Mouse (Mus musculus) right cerebral cortex, postnatal 36 days (tissue): ENCODE results near the gene Jph2.

Source experiments
- DNase-seq, 2 experiments: peaks; one replicate each; pipeline ENCODE4 v3.0.0; 2022; ENCODE audit warnings: low spot score in 2 of 2, mixed read lengths in 1 of 2

Gene Jph2

GRCm38 (mm10) chr2:163397905-163398304, at the start of gene Jph2:
Jph2 (minus strand) TSS chr2:163397993.
- DNase-seq, result no peak

DNA sequence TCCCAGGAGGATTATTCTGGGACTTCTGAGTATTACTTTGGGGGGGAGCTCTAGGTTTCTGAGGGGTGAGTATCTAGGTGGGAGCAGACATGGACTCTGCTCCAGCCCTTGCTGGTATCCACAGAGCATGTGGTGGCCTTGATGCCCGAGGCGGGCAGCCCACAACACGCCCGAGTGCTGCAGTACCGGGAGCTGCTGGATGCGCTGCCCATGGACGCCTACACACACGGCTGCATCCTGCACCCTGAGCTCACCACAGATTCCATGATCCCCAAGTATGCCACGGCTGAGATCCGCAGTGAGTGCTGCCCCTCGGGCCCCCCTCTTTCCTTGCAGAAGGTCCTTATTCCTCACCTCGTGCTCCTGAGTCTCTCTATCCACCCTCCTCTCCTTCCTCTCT, 49.6 kb upstream of the Jph2 start:
- DNase-seq, result no peak

DNA sequence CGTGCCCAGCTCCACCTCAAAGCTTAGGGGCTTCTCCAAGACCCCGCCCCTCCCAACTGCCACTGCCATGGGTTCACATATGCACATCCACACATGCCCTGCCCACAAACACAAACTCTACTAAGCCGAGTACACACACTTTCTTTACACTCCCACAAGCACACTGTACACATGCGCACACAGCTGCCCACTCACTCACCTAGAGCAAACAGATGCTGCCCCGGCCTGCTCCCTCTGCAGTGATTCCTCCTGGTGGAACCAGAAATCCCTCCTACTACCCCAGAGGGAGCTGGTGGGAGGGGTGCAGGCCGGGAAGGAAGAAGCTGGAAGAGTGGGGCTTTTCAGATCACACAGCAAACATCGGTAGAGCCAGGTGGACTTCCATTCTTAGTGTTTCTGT, 46.2 kb upstream of the Jph2 start:
- DNase-seq, result no peak

DNA sequence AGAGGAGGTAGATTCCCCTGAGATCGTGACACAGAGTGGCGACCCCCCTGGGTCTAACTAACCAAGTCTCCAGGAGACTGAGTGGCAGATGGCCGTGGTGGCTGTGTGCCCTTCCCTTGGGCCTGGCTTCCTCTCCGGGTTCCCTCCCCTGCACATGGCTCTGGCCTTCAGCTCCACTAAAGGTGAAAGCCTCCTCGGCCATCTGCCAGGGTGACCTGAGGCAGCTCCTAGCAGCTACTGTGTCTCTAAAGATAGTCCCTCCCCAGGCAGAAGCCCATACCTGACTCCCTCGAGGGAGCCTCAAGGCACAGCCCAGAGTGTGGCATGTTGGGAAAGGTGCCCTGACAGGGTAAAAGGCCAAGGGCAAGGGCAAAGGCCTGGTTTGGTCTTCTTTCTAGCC, 45.8 kb upstream of the Jph2 start:
- no peak for DNase-seq

- no peak for DNase-seq
Measured at GRCm38 (mm10) chr2:163439488-163439887, 41.7 kb upstream of the Jph2 start.

DNA sequence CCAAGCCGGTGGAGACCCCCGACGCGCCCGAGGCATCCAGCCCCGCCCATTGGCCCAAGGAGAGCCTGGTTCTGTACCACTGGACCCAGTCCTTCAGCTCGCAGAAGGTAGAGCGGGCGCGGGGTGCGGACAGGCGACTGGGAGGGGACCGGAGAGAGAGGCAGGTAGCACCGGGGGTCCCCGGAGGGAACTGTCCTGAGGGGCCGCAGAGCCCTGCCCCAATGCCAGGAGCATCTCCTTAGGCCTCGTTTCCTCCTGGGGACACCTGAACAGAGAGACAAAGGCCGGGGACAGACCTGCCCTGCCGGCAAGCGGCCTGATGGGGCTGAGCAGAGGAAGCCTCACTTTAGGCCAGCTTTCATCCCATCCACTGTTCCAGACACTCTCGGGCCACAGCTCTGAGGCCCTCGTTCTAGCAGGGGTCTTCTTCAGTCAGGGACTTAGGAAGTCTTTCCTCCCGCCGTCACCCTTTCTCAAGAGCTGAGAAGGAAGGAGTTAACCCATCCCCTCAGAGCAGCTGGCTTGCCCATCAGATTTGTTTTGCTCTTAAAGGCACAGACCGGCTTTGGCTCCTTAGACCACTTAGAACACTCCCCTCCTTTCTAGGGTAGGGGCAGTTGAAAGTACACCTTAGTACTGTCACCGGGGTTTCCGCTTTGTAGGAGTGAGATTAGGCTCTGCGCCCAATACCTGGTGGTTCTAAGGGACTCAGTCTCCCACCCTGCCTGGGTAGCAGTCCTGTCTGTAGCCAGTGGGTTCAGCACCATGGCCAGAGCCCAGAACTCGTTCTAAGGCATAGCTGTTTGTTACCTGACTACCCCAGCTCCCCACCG, 41.0 kb upstream of the Jph2 start:
- no peak for DNase-seq

- peak; percentile 74 to 75 for DNase-seq
Measured at GRCm38 (mm10) chr2:163438246-163438618, 40.4 kb upstream of the Jph2 start, which contains the start of gene Gdap1l1. Gdap1l1 (plus strand) TSS chr2:163438476.

GRCm38 (mm10) chr2:163437800-163438199, 40.0 kb upstream of the Jph2 start:
- no peak for DNase-seq

DNA sequence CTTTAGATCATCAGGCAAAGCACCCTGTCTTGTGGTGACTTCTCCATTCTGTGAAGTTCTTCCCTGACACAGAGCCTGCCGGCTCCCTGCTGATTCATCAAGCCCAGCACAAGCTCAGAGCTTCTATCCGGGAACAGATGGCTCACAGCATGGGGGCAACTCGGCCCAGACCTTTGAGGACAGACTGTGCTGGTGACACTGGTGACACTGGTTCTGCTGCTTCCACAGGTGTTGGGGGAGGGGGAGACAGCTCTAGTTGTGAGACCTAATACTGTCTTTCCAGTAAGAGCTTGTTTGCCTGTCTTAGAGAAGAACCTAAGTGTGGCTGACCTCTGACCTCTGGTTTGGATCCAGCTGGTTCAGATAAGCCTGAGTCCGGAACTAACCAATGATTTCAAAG, 36.2 kb upstream of the Jph2 start:
- DNase-seq, result no peak

DNA sequence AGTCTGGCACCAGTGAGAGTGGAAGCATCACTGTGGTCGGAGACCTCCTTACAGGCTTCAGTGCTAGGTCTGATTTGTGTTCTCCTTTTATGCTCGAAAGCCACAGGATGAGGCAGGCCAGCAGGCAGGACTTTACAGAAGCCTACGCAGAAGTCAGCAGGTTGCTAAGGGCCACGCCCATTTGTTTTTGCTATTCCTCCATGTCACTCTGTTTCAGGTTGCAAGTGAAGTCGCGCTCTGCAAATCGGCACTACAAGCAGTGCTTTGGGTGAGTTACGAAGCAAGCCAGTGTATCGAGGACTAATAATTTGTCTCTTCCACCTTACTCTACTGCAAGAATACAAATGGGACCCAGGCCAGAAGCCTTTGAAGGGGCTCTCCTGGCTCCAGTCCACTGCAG, 33.5 kb upstream of the Jph2 start:
- DNase-seq, result no peak

DNA sequence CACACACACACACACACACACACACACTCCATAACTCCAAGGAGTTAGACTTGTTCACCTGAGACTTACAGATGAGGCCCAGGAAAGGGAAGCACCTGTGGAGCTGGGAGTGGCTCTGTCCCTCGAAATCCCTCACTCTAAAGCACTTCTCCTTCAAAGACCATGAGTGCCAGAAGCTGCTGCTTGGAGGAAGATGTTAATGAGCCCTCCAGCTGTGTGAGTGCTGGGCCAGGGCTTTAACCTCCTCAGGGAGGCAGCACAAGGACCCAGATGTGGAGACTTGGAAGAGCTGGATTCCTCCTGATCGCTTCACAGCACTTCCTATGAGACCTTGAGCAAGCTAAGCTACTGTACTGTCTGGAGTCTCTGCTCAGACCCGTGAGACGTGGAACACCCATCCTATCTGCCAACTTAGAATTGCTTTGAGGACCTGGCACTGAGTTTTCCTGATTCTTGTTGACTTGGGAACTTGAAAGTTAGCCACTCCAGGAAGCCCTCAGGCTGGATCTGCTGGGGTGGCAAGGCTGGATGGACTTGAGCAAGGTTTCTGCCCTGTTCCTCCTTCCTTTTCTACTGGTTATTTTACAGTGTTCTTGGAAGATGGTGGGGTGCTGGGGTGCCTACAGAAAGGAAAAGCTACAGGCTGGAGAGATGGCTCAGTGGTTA, 30.7 kb upstream of the Jph2 start:
- no peak for DNase-seq

DNA sequence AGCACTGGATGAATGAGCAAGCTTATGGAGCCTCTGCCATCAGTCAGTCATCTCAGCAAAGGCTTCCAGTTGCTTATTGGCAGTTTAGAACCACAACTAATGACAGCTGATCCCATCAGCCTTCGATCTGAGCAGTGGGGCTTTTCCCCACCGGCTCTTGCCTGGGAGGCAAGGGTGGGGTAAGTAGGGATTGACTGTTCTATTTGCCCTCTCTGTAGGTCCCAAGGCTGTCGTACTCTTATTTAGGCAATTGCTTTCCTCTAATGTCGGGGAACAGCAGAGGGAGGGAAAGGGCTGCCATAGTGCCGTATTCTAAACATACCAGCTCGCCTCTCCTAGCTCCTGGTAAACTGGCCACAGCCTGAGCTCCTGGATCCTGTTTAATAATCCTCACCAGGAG, 26.8 kb upstream of the Jph2 start, which contains the start of gene Oser1:
TSS of gene Oser1 (minus strand) at position 101 of the 400 bp plus-strand sequence.
- no peak for DNase-seq

- no peak for DNase-seq
Measured at GRCm38 (mm10) chr2:163422895-163423660, 25.3 kb upstream of the Jph2 start.

DNA sequence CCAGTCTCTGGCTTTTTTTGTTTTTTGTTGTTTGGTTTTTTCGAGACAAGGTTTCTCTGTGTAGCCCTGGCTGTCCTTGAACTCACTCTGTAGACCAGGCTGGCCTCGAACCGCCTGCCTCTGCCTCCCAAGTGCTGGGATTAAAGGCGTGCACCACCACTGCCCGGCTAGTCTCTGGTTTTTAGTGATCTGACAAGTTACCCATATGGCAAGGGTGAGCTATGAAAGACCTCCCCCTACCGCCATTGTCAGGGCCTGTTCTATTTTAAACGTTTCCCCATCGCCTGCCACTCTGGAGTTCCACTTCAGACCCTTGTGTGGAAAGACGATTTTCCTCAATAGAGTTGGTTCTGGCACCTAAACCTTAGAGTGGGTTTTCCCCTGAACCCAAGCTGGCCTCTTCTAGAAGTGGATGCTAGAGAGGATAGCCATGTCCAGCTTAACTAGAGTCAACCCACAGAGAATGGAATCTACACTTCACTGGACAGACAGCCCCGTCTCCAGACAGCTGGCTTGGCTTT, 22.6 kb upstream of the Jph2 start:
- no peak for DNase-seq

DNA sequence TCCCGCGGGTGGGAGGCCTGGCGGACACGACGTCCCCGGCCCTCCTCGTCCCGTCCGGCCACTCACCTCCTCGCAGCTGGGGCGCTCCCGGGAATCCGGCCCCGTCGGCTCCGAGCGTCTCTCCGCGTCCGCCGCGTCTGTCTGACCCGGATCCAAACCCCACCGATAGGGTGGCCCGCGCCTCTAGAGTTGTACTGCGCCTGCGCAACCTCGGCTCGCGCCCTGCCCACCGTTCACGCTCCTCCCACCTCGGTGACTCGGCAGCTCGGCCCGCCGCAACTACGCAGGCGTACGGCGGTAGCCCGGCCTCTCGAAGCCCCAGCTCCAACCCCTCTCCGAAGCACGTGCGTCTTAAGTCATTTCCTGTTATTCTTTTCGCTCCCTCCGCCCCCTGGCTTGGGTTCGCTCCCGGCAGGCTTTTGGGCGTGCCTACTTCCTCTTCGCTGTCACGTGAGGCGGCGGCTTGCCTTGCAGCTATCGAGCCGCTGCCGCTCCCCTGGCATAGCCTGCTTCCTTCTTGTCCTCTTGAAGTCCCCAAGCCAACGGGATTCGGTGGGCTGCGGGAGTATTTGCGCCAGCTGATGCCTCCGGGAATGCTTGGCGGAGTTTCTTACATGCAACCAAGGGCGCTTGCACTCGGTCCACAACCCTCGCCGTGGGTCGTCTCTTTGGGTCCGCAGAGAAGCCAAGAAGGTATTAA, 21.7 kb upstream of the Jph2 start:
- DNase-seq, result peak; percentile 99

GRCm38 (mm10) chr2:163418841-163419345, 21.1 kb upstream of the Jph2 start:
- DNase-seq, result peak in 1 of 2 experiments; percentile 26

DNA sequence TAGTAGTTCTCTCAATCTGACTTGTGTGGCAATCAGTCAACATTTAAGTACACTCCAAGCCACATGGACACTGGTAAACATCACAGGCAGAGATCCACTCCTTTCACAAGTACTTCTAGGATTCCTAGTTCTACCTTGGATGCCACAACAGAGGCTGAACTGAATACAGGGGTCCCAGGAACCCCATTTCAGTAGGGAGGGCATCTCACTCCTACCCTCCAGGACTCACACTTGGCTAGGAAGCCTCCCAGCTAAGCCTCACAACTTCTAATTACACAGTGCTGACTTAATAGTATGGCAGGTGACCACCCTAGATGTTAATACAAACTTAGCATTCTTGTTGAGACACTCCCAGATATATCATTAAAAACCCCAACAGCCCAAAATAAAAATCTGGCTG, 20.0 kb upstream of the Jph2 start:
- DNase-seq, result no peak

GRCm38 (mm10) chr2:163417026-163417425, 19.2 kb upstream of the Jph2 start:
- DNase-seq, result no peak

DNA sequence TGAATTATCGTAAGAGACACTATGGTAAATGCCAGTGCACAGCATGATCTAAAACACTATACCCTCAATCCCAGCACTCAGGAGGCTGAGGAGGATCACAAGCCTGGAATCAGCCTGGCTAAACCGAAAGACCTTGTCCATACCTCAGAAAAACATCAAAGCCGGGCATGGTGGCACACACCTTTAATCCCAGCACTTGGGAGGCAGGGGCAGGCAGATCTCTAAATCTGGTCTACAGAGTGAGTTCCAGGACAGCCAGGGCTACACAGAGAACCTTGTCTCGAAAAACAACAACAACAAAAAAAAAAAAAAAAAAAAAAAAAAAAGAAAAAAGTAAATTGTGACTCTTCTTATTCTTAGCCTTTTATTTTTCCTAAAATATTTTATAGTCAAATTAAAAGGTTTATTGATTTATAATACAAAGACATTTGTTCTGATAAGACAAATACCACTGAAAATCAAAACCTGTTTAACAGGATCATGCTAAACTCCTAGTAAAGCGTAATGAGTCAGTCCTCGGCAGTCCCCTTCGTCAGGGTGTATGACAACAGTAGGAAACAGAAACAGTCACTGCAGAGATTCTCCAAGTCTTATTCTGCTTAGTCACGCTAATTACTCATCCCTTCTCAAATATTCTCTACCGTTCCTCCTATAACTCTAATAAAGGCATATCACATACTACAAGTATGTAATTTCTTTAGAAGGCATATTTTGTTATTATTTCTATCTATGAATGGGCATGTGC, 15.2 kb upstream of the Jph2 start:
- DNase-seq, result no peak

GRCm38 (mm10) chr2:163412419-163412818, 14.6 kb upstream of the Jph2 start:
- DNase-seq, result no peak

- no peak for DNase-seq
Measured at GRCm38 (mm10) chr2:163411840-163412239, 14.0 kb upstream of the Jph2 start.
